Mouse (Mus musculus) forebrain, embryonic 13.5 days (tissue): Measurements from ENCODE around the gene Krtap5-3. TPM values are rescaled to one million over a fixed set of nuclear protein-coding genes. Genes with fewer than 3 reads are reported as not detected.
"Not testable (repeated sequence)": the region's sequence is repeated elsewhere in the genome, so short reads cannot be mapped to it uniquely, and the experiment has no call there.

Experiments
- ATAC-seq: fragments of 200-750 bp; cut with Nextera tagmentation; 2 replicates; pipeline ENCODE4 v1.8.0; 2017
- H3K27ac ChIP-seq: fragments of 300-500 bp; sonication (generic); 2 replicates; pipeline ENCODE4 v1.5.1; 2015; ENCODE audit warnings: inconsistent platforms, mild to moderate bottlenecking, moderate library complexity
- H3K27me3 ChIP-seq: fragments of 300-500 bp; sonication (generic); 2 replicates; pipeline ENCODE4 v1.6.1; 2015; ENCODE audit warnings: mild to moderate bottlenecking, inconsistent platforms
- H3K36me3 ChIP-seq: fragments of 300-500 bp; sonication (generic); 2 replicates; pipeline ENCODE4 v1.6.1; 2015; ENCODE audit warnings: mild to moderate bottlenecking, inconsistent platforms; ENCODE audit not compliant: poor library complexity, severe bottlenecking
- H3K4me1 ChIP-seq: fragments of 300-500 bp; sonication (generic); 2 replicates; pipeline ENCODE4 v1.6.1; 2015; ENCODE audit warnings: inconsistent platforms
- H3K4me2 ChIP-seq: fragments of 300-500 bp; sonication (generic); 2 replicates; pipeline ENCODE4 v1.6.1; 2015; ENCODE audit warnings: inconsistent platforms, mild to moderate bottlenecking, moderate library complexity
- H3K4me3 ChIP-seq: fragments of 300-500 bp; sonication (generic); 2 replicates; pipeline ENCODE4 v1.5.1; 2015; ENCODE audit warnings: mild to moderate bottlenecking, inconsistent platforms
- H3K9ac ChIP-seq: fragments of 300-500 bp; sonication (generic); 2 replicates; pipeline ENCODE4 v1.6.1; 2015; ENCODE audit warnings: mild to moderate bottlenecking, inconsistent platforms
- H3K9me3 ChIP-seq: fragments of 300-500 bp; sonication (generic); replicated peaks from 2 replicates; pipeline ENCODE4 v1.6.1; 2016; ENCODE audit warnings: inconsistent platforms
- WGBS: fragments of 180-500 bp; shearing (Covaris S2); methylation state at CpG from one replicate; pipeline ENCODE4 v1.1.7; 2015; 5-methylcytosine and 5-hydroxymethylcytosine counted together
- polyA plus RNA-seq: library from polyadenylated mRNA; unstranded; fragments of >200 nt; fragmentation: Nextera tagmentation; extraction: Ambion mirVana; gene quantifications from 2 replicates; pipeline ENCODE4 v1.2.1, GENCODE M21; 2015

Gene Krtap5-3
- polyA plus RNA-seq, 1 experiment from 2014 or later: not detected

- Histone ChIP-seq H3K36me3 (no peaks in the 10 kb centered on the region), H3K9me3 (no peaks in the 10 kb centered on the region), H3K4me2 (no peak overlapping the region), H3K9ac (no peak overlapping the region), H3K27me3 (no peaks in the 10 kb centered on the region), H3K4me3 (no peak overlapping the region), H3K27ac (no peak overlapping the region), H3K4me1 (no peaks in the 10 kb centered on the region)
- no peak for ATAC-seq
Measured at GRCm38 (mm10) chr7:142205488-142205887, 4.3 kb downstream of the Krtap5-3 start.

- H3K36me3 ChIP-seq, H3K9me3 ChIP-seq, H3K27me3 ChIP-seq, ATAC-seq, H3K4me3 ChIP-seq, H3K27ac ChIP-seq, H3K4me2 ChIP-seq, H3K4me1 ChIP-seq, H3K9ac ChIP-seq: not testable (repeated sequence)
- WGBS: 71% methylated on average over 5 of the region's 5 CpGs
Measured at GRCm38 (mm10) chr7:142206891-142207290, 5.7 kb downstream of the Krtap5-3 start.

- H3K27ac ChIP-seq: no peak within 1 kb of the TSS
- WGBS: 75% methylated on average over 1 of the region's 1 CpGs
- H3K27me3 ChIP-seq: no peaks in the 10 kb centered on the region
- no peak within 1 kb of the TSS for H3K4me3 ChIP-seq
- ATAC-seq: no peak
- no peaks in the 10 kb centered on the region for H3K36me3 ChIP-seq
- no peak within 1 kb of the TSS for H3K9ac ChIP-seq
- H3K4me2 ChIP-seq: no peak within 1 kb of the TSS
- no peaks in the 10 kb centered on the region for H3K9me3 ChIP-seq
- H3K4me1 ChIP-seq: no peaks in the 10 kb centered on the region
Measured at GRCm38 (mm10) chr7:142211559-142211958, 10.4 kb downstream of the Krtap5-3 start, which contains the start of gene Gm7579. Gene Gm7579, plus strand, starts transcription at chr7:142211859.

GRCm38 (mm10) chr7:142212136-142212535 lies 11.0 kb downstream of the Krtap5-3 start:
- not testable (repeated sequence) for ATAC-seq, H3K4me1 ChIP-seq, H3K4me3 ChIP-seq, H3K4me2 ChIP-seq, H3K27me3 ChIP-seq, H3K9ac ChIP-seq, H3K36me3 ChIP-seq, H3K27ac ChIP-seq, H3K9me3 ChIP-seq
- WGBS: 76% methylated on average over 1 of the region's 1 CpGs

- ATAC-seq: no peak
- no peaks in the 10 kb centered on the region for H3K9me3 ChIP-seq
- no peak overlapping the region for H3K9ac ChIP-seq
- no peaks in the 10 kb centered on the region for H3K27me3 ChIP-seq
- no peak overlapping the region for H3K4me3 ChIP-seq
- no peak overlapping the region for H3K27ac ChIP-seq
- no peaks in the 10 kb centered on the region for H3K36me3 ChIP-seq
- 57% methylated on average over 2 of the region's 2 CpGs for WGBS
- no peak overlapping the region for H3K4me2 ChIP-seq
- H3K4me1 ChIP-seq: no peaks in the 10 kb centered on the region
Measured at GRCm38 (mm10) chr7:142224518-142224917, 23.4 kb downstream of the Krtap5-3 start.

GRCm38 (mm10) chr7:142229871-142230270 lies 28.7 kb downstream of the Krtap5-3 start, which contains the start of gene Krtap5-5:
Gene Krtap5-5, minus strand, starts transcription at chr7:142229971.
- not testable (repeated sequence) for H3K27ac ChIP-seq, H3K4me2 ChIP-seq
- WGBS: 53% methylated on average over 3 of the region's 3 CpGs

GRCm38 (mm10) chr7:142231540-142231939 lies 30.4 kb downstream of the Krtap5-3 start:
- Histone ChIP-seq H3K36me3 (no peaks in the 10 kb centered on the region), H3K9ac (no peak overlapping the region), H3K27ac (no peak overlapping the region), H3K27me3 (no peaks in the 10 kb centered on the region), H3K4me3 (no peak overlapping the region), H3K4me1 (no peaks in the 10 kb centered on the region), H3K4me2 (no peak overlapping the region), H3K9me3 (peaks cover 13% of the 10 kb centered on the region; the same call in 1 of the 2 replicates)
- no peak for ATAC-seq
- WGBS: 17% methylated on average over 1 of the region's 1 CpGs

More at GRCm38 (mm10) chr7:142229871-142230270, 28.7 kb downstream of the Krtap5-3 start, which contains the start of gene Krtap5-5:
- H3K9ac ChIP-seq, H3K4me3 ChIP-seq, H3K4me1 ChIP-seq, H3K36me3 ChIP-seq, ATAC-seq, H3K9me3 ChIP-seq, H3K27me3 ChIP-seq: not testable (repeated sequence)

- Histone ChIP-seq H3K4me3 (no peak within 1 kb of the TSS), H3K4me2 (no peak within 1 kb of the TSS), H3K9ac (no peak within 1 kb of the TSS), H3K27me3 (no peaks in the 10 kb centered on the region), H3K9me3 (peaks cover 3% of the 10 kb centered on the region; the same call in 1 of the 2 replicates), H3K27ac (no peak within 1 kb of the TSS), H3K36me3 (no peaks in the 10 kb centered on the region), H3K4me1 (no peaks in the 10 kb centered on the region)
- WGBS: 48% methylated on average over 2 of the region's 2 CpGs
- no peak for ATAC-seq
Measured at GRCm38 (mm10) chr7:142240978-142241377, 39.8 kb downstream of the Krtap5-3 start, which contains the start of gene Gm40460. Gene Gm40460, minus strand, starts transcription at chr7:142241078.

GRCm38 (mm10) chr7:142249824-142250223 lies 48.7 kb downstream of the Krtap5-3 start:
- ATAC-seq: no peak
- H3K4me3 ChIP-seq: no peak overlapping the region

More at GRCm38 (mm10) chr7:142249824-142250223, 48.7 kb downstream of the Krtap5-3 start:
- H3K9me3 ChIP-seq: no peaks in the 10 kb centered on the region
- H3K4me1 ChIP-seq: no peaks in the 10 kb centered on the region
- H3K36me3 ChIP-seq: no peaks in the 10 kb centered on the region
- H3K27me3 ChIP-seq: peaks cover 8% of the 10 kb centered on the region
- 0% methylated on average over 1 of the region's 1 CpGs for WGBS
- H3K9ac ChIP-seq: no peak overlapping the region
- H3K27ac ChIP-seq: no peak overlapping the region
- H3K4me2 ChIP-seq: no peak overlapping the region

Other genes starting within 250 kb of the Krtap5-3 start
- gene Mob2, start 140.3 kb upstream of the Krtap5-3 start, polyA plus RNA-seq: 51.0 and 58.1 TPM in 2 replicates
- 44.1 and 55.6 TPM in 2 replicates for gene Dusp8, start 105.5 kb upstream of the Krtap5-3 start, polyA plus RNA-seq
- gene Gm45618, start 80.6 kb upstream of the Krtap5-3 start, polyA plus RNA-seq: not detected in 2 replicates
- not detected in 2 replicates for gene Gm39115, start 65.3 kb upstream of the Krtap5-3 start, polyA plus RNA-seq
- not detected in 2 replicates for gene Gm45337, start 56.8 kb upstream of the Krtap5-3 start, polyA plus RNA-seq
- gene Gm29735, start 44.3 kb upstream of the Krtap5-3 start, polyA plus RNA-seq: not detected in 2 replicates
- gene Gm4553, start 35.6 kb upstream of the Krtap5-3 start, polyA plus RNA-seq: not detected in 2 replicates
- gene Krtap5-2, start 25.4 kb upstream of the Krtap5-3 start, polyA plus RNA-seq: not detected in 2 replicates
- not detected in 2 replicates for gene Gm10153, start 11.0 kb upstream of the Krtap5-3 start, polyA plus RNA-seq
- gene Gm7579, start 10.5 kb downstream of the Krtap5-3 start, polyA plus RNA-seq: not detected in 2 replicates
- not detected in 2 replicates for gene Krtap5-5, start 28.6 kb downstream of the Krtap5-3 start, polyA plus RNA-seq
- gene Gm40460, start 39.7 kb downstream of the Krtap5-3 start, polyA plus RNA-seq: not detected in 2 replicates
- gene Gm2431, start 57.0 kb downstream of the Krtap5-3 start, polyA plus RNA-seq: not detected in 2 replicates
- gene Gm4559, start 73.0 kb downstream of the Krtap5-3 start, polyA plus RNA-seq: not detected in 2 replicates
- gene Krtap5-1, start 95.8 kb downstream of the Krtap5-3 start, polyA plus RNA-seq: not detected in 2 replicates
- not detected in 2 replicates for gene Krtap5-4, start 102.2 kb downstream of the Krtap5-3 start, polyA plus RNA-seq
- gene Ifitm10, start 172.4 kb downstream of the Krtap5-3 start, polyA plus RNA-seq: 0.96 and 1.1 TPM in 2 replicates
- gene Gm49369, start 181.3 kb downstream of the Krtap5-3 start, polyA plus RNA-seq: 1.5 TPM in 1 of 2 replicates, not detected in the other
- 145 and 166 TPM in 2 replicates for gene Ctsd, start 186.7 kb downstream of the Krtap5-3 start, polyA plus RNA-seq
- not detected in 2 replicates for gene Syt8, start 233.5 kb downstream of the Krtap5-3 start, polyA plus RNA-seq
- gene Tnni2, start 240.4 kb downstream of the Krtap5-3 start, polyA plus RNA-seq: 0.61 TPM in 1 of 2 replicates, not detected in the other